Mouse (Mus musculus) heart, embryonic 15.5 days (tissue): ENCODE measurements around the gene Cd300ld2. TPM values are rescaled to one million over a fixed set of nuclear protein-coding genes. Genes with fewer than 3 reads are reported as not detected.

Experiments
- ATAC-seq: fragments of 200-750 bp; cut with Nextera tagmentation; replicated peaks from 2 replicates; pipeline ENCODE4 v1.8.0; 2017; ENCODE audit warnings: low read depth, moderate TSS enrichment; ENCODE audit not compliant: insufficient number of reproducible peaks, insufficient read depth, low FRiP score
- H3K27ac ChIP-seq: fragments of 300-500 bp; sonication (generic); 2 replicates; pipeline ENCODE4 v1.5.1; 2015; ENCODE audit warnings: mild to moderate bottlenecking, inconsistent platforms
- H3K27me3 ChIP-seq: fragments of 300-500 bp; sonication (generic); 2 replicates; pipeline ENCODE4 v1.6.1; 2015; ENCODE audit warnings: inconsistent platforms
- H3K36me3 ChIP-seq: fragments of 300-500 bp; sonication (generic); 2 replicates; pipeline ENCODE4 v1.6.1; 2015; ENCODE audit warnings: mild to moderate bottlenecking, inconsistent platforms
- H3K4me1 ChIP-seq: fragments of 300-500 bp; sonication (generic); replicated peaks from 2 replicates; pipeline ENCODE4 v1.6.1; 2015; ENCODE audit warnings: inconsistent platforms
- H3K4me2 ChIP-seq: fragments of 300-500 bp; sonication (generic); 2 replicates; pipeline ENCODE4 v1.6.1; 2015; ENCODE audit warnings: inconsistent platforms, mild to moderate bottlenecking, moderate library complexity
- H3K4me3 ChIP-seq: fragments of 300-500 bp; sonication (generic); 2 replicates; pipeline ENCODE4 v1.5.1; 2015; ENCODE audit warnings: mild to moderate bottlenecking, inconsistent platforms
- H3K9ac ChIP-seq: fragments of 300-500 bp; sonication (generic); 2 replicates; pipeline ENCODE4 v1.6.1; 2015; ENCODE audit warnings: mild to moderate bottlenecking, inconsistent platforms
- H3K9me3 ChIP-seq: fragments of 300-500 bp; sonication (generic); replicated peaks from 2 replicates; pipeline ENCODE4 v1.6.1; 2016; ENCODE audit warnings: inconsistent platforms
- WGBS: fragments of 180-500 bp; shearing (Covaris S2); methylation state at CpG from one replicate; pipeline ENCODE4 v1.1.7; 2015; ENCODE audit warnings: mixed read lengths; 5-methylcytosine and 5-hydroxymethylcytosine counted together
- polyA plus RNA-seq: library from polyadenylated mRNA; unstranded; fragments of >200 nt; fragmentation: Nextera tagmentation; extraction: Ambion mirVana; gene quantifications from 2 replicates; pipeline ENCODE4 v1.2.1, GENCODE M21; 2015

Cd300ld2 gene
- polyA plus RNA-seq, 1 experiment from 2014 or later, result not detected

GRCm38 (mm10) chr11:115001474-115002040 lies 14.4 kb downstream of the Cd300ld2 start, which contains the start of gene Cd300c2:
Gene Cd300c2 (minus strand): TSS chr11:115001880.
- H3K36me3 ChIP-seq, result no peaks in the 10 kb centered on the region
- no peak within 1 kb of the TSS for H3K9ac ChIP-seq
- 70% methylated on average over 7 of the region's 7 CpGs for WGBS
- H3K4me2 ChIP-seq, result no peak within 1 kb of the TSS
- no peak for ATAC-seq
- H3K4me1 ChIP-seq, result no peaks in the 10 kb centered on the region
- no peak within 1 kb of the TSS for H3K4me3 ChIP-seq
- H3K27me3 ChIP-seq, result peaks cover 3% of the 10 kb centered on the region; the same call in 1 of the 2 replicates
- no peak within 1 kb of the TSS for H3K27ac ChIP-seq
- no peaks in the 10 kb centered on the region for H3K9me3 ChIP-seq

- Histone ChIP-seq H3K27ac (no peak within 1 kb of the TSS), H3K4me1 (no peaks in the 10 kb centered on the region), H3K9ac (no peak within 1 kb of the TSS), H3K36me3 (no peaks in the 10 kb centered on the region), H3K27me3 (no peaks in the 10 kb centered on the region), H3K4me3 (no peak within 1 kb of the TSS), H3K9me3 (no peaks in the 10 kb centered on the region), H3K4me2 (no peak within 1 kb of the TSS)
- WGBS, result 63% methylated on average over 4 of the region's 4 CpGs
- ATAC-seq, result no peak
These were observed 26.2 kb downstream of the Cd300ld2 start, which contains the start of gene Cd300ld for GRCm38 (mm10) chr11:114989793-114990192. Gene Cd300ld (minus strand): TSS chr11:114989922.

GRCm38 (mm10) chr11:114981866-114982265 lies 34.1 kb downstream of the Cd300ld2 start:
- no peaks in the 10 kb centered on the region for H3K4me1 ChIP-seq
- H3K27ac ChIP-seq, result no peak overlapping the region
- H3K36me3 ChIP-seq, result no peaks in the 10 kb centered on the region
- no peaks in the 10 kb centered on the region; the same call in 1 of the 2 replicates for H3K9me3 ChIP-seq
- no peak overlapping the region for H3K4me2 ChIP-seq
- no peak overlapping the region for H3K9ac ChIP-seq
- 50% methylated on average over 4 of the region's 4 CpGs for WGBS
- H3K27me3 ChIP-seq, result no peaks in the 10 kb centered on the region
- no peak overlapping the region for H3K4me3 ChIP-seq
- no peak for ATAC-seq

GRCm38 (mm10) chr11:114972726-114973125 lies 43.3 kb downstream of the Cd300ld2 start:
- WGBS, result 73% methylated on average over 10 of the region's 10 CpGs
- no peak overlapping the region for H3K27ac ChIP-seq
- H3K9me3 ChIP-seq, result 0 out of 2 replicates have a peak, but pooled peaks cover 3% of the 10 kb centered on the region
- no peak overlapping the region for H3K4me3 ChIP-seq
- H3K36me3 ChIP-seq, result no peaks in the 10 kb centered on the region
- no peaks in the 10 kb centered on the region for H3K4me1 ChIP-seq
- no peaks in the 10 kb centered on the region for H3K27me3 ChIP-seq
- H3K4me2 ChIP-seq, result no peak overlapping the region
- ATAC-seq, result no peak
- H3K9ac ChIP-seq, result no peak overlapping the region

GRCm38 (mm10) chr11:114968752-114969207 lies 47.2 kb downstream of the Cd300ld2 start, which contains the start of gene Cd300c:
Gene Cd300c (minus strand): TSS chr11:114969157.
- Histone ChIP-seq H3K9ac (no peak within 1 kb of the TSS), H3K4me2 (no peak within 1 kb of the TSS), H3K27ac (no peak within 1 kb of the TSS), H3K4me1 (peaks cover 4% of the 10 kb centered on the region; the same call in 1 of the 2 replicates), H3K36me3 (no peaks in the 10 kb centered on the region), H3K4me3 (no peak within 1 kb of the TSS), H3K27me3 (no peaks in the 10 kb centered on the region), H3K9me3 (no peaks in the 10 kb centered on the region)
- 81% methylated on average over 9 of the region's 9 CpGs for WGBS
- no peak for ATAC-seq

- 28% methylated on average over 3 of the region's 3 CpGs for WGBS
- Histone ChIP-seq H3K4me3 (no peak overlapping the region), H3K4me2 (no peak overlapping the region), H3K9ac (no peak overlapping the region), H3K27me3 (no peaks in the 10 kb centered on the region), H3K9me3 (no peaks in the 10 kb centered on the region), H3K27ac (no peak overlapping the region), H3K4me1 (peaks cover 4% of the 10 kb centered on the region; the same call in 1 of the 2 replicates), H3K36me3 (no peaks in the 10 kb centered on the region)
- ATAC-seq, result no peak
These were observed 50.7 kb downstream of the Cd300ld2 start for GRCm38 (mm10) chr11:114965182-114965828.

GRCm38 (mm10) chr11:114960369-114960768 lies 55.6 kb downstream of the Cd300ld2 start:
- Histone ChIP-seq H3K4me2 (no peak overlapping the region), H3K4me3 (no peak overlapping the region), H3K9me3 (no peaks in the 10 kb centered on the region), H3K27me3 (no peaks in the 10 kb centered on the region), H3K36me3 (no peaks in the 10 kb centered on the region), H3K9ac (no peak overlapping the region), H3K4me1 (peaks cover 2% of the 10 kb centered on the region; the same call in 1 of the 2 replicates), H3K27ac (no peak overlapping the region)
- WGBS, result 62% methylated on average over 1 of the region's 1 CpGs
- ATAC-seq, result no peak

Other genes with a start within 250 kb of the Cd300ld2 start
- gene Btbd17, start 220.2 kb downstream of the Cd300ld2 start, polyA plus RNA-seq, result 0.08 and 0.46 TPM in 2 replicates
- not detected in 2 replicates for gene Gpr142, start 217.3 kb downstream of the Cd300ld2 start, polyA plus RNA-seq
- gene Gprc5c, start 165.0 kb downstream of the Cd300ld2 start, polyA plus RNA-seq, result 12.4 and 19.8 TPM in 2 replicates
- 0.82 and 2.2 TPM in 2 replicates for gene Cd300a, start 126.2 kb downstream of the Cd300ld2 start, polyA plus RNA-seq
- gene Cd300lb, start 81.8 kb downstream of the Cd300ld2 start, polyA plus RNA-seq, result 0.34 and 0.72 TPM in 2 replicates
- gene Cd300c, start 47.0 kb downstream of the Cd300ld2 start, polyA plus RNA-seq, result not detected in 2 replicates
- 0.21 and 0.61 TPM in 2 replicates for gene Cd300ld, start 26.3 kb downstream of the Cd300ld2 start, polyA plus RNA-seq
- 1.8 and 3.5 TPM in 2 replicates for gene Cd300c2, start 14.3 kb downstream of the Cd300ld2 start, polyA plus RNA-seq
- gene Cd300ld4, start 10.8 kb upstream of the Cd300ld2 start, polyA plus RNA-seq, result not detected in 2 replicates
- not detected in 2 replicates for gene Cd300ld5, start 21.6 kb upstream of the Cd300ld2 start, polyA plus RNA-seq
- gene Cd300ld3, start 32.2 kb upstream of the Cd300ld2 start, polyA plus RNA-seq, result not detected in 2 replicates
- not detected in 2 replicates for gene Cd300e, start 46.0 kb upstream of the Cd300ld2 start, polyA plus RNA-seq
- gene Rab37, start 75.2 kb upstream of the Cd300ld2 start, polyA plus RNA-seq, result 1.1 and 2.4 TPM in 2 replicates
- 0.37 and 1.2 TPM in 2 replicates for gene Cd300lf, start 117.8 kb upstream of the Cd300ld2 start, polyA plus RNA-seq
- gene Slc9a3r1, start 147.1 kb upstream of the Cd300ld2 start, polyA plus RNA-seq, result 24.6 and 46.4 TPM in 2 replicates
- gene Tmem104, start 171.3 kb upstream of the Cd300ld2 start, polyA plus RNA-seq, result 6.6 and 11.4 TPM in 2 replicates
- gene Nat9, start 171.7 kb upstream of the Cd300ld2 start, polyA plus RNA-seq, result 16.2 and 20.8 TPM in 2 replicates